Mouse (Mus musculus) lung, adult 18-20 months (tissue): Measurements from ENCODE around the gene Stxbp5.
A peak's percentile ranks its signal among the peaks of the same experiment; 100 is the strongest.
"Not testable (repeated sequence)": the region's sequence is repeated elsewhere in the genome, so short reads cannot be mapped to it uniquely, and the experiment has no call there.

Source experiments
- DNase-seq, 2 experiments: peaks; one replicate each; pipeline ENCODE4 v3.0.0; 2022; ENCODE audit warnings: mixed read lengths in 2 of 2

Gene Stxbp5

GRCm38 (mm10) chr10:9901071-9901696, at the start of gene Stxbp5:
Gene Stxbp5, minus strand, starts transcription at chr10:9901079.
- peak; percentile 74 to 77 for DNase-seq

- DNase-seq: no peak
Measured at GRCm38 (mm10) chr10:9912395-9912794, 11.5 kb upstream of the Stxbp5 start.

GRCm38 (mm10) chr10:9907919-9908502, 7.1 kb upstream of the Stxbp5 start:
- DNase-seq: peak; percentile 14 to 20

GRCm38 (mm10) chr10:9907519-9907918, 6.6 kb upstream of the Stxbp5 start:
- DNase-seq: no peak

- DNase-seq: no peak
Measured at GRCm38 (mm10) chr10:9906185-9906584, 5.3 kb upstream of the Stxbp5 start.

- peak; percentile 88 to 92 for DNase-seq
Measured at GRCm38 (mm10) chr10:9901697-9902239, 889 bp upstream of the Stxbp5 start.

- peak; percentile 37 to 41 for DNase-seq
Measured at GRCm38 (mm10) chr10:9900315-9901070, 386 bp downstream of the Stxbp5 start.

- DNase-seq: no peak
Measured at GRCm38 (mm10) chr10:9899816-9900215, 1.1 kb downstream of the Stxbp5 start.

- DNase-seq: no peak
Measured at GRCm38 (mm10) chr10:9899086-9899485, 1.8 kb downstream of the Stxbp5 start.

GRCm38 (mm10) chr10:9897852-9898251, 3.0 kb downstream of the Stxbp5 start:
- DNase-seq: no peak

GRCm38 (mm10) chr10:9893562-9893961, 7.3 kb downstream of the Stxbp5 start:
- no peak for DNase-seq

GRCm38 (mm10) chr10:9889651-9890050, 11.2 kb downstream of the Stxbp5 start:
- DNase-seq: no peak

- DNase-seq: no peak
Measured at GRCm38 (mm10) chr10:9888655-9889054, 12.2 kb downstream of the Stxbp5 start.

- DNase-seq: not testable (repeated sequence)
Measured at GRCm38 (mm10) chr10:9881781-9882320, 19.0 kb downstream of the Stxbp5 start.

- no peak for DNase-seq
Measured at GRCm38 (mm10) chr10:9880070-9880728, 20.7 kb downstream of the Stxbp5 start.

- DNase-seq: no peak
Measured at GRCm38 (mm10) chr10:9878821-9879489, 21.9 kb downstream of the Stxbp5 start.

- DNase-seq: no peak
Measured at GRCm38 (mm10) chr10:9875905-9876304, 25.0 kb downstream of the Stxbp5 start.

- DNase-seq: no peak
Measured at GRCm38 (mm10) chr10:9872143-9872542, 28.7 kb downstream of the Stxbp5 start.

- DNase-seq: peak in 1 of 2 experiments; percentile 30
Measured at GRCm38 (mm10) chr10:9866793-9867579, 33.9 kb downstream of the Stxbp5 start.

GRCm38 (mm10) chr10:9860022-9860421, 40.9 kb downstream of the Stxbp5 start:
- DNase-seq: no peak

- DNase-seq: no peak
Measured at GRCm38 (mm10) chr10:9859476-9859875, 41.4 kb downstream of the Stxbp5 start.
